Mouse (Mus musculus) lung, postnatal 0 days (tissue): Measurements from ENCODE around the gene Nppa.

ENCODE experiments used
- CTCF ChIP-seq: IDR thresholded peaks from 2 replicates; pipeline ENCODE4 v1.5.1; 2016; ENCODE audit warnings: antibody characterized with exemption, mild to moderate bottlenecking
- EP300 ChIP-seq: IDR thresholded peaks from 2 replicates; pipeline ENCODE4 v1.6.1; 2016; ENCODE audit warnings: antibody characterized with exemption, mild to moderate bottlenecking, control low read depth

DNA sequence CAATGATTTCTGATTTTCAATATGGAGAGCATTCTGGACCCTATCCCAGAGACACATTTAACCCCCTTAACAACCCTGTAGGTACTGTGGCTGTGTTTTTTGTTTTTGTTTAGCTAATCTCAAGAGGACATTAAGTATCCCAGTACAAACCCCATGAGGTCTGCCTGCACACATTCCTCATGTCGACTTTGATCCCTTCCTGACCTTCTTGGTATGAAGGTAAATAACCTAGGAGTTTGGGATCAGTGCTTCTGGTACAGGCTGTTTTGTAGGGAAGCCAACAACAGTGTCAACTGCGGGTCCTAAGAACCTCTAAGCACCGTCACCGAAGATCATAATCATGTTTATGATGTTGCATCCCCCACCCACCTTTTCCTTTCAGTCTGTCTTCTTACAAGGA lies 22.8 kb upstream of the Nppa start:
- TF ChIP-seq CTCF = no peak
- no peak for TF ChIP-seq EP300
